Mouse (Mus musculus) brain, embryonic 14.5 days (tissue): ENCODE data around the gene Arhgap21.

ENCODE experiments used
- CTCF ChIP-seq: fragments of 200-500 bp; IDR thresholded peaks from 2 replicates; pipeline ENCODE4 v1.5.1; 2012; ENCODE audit warnings: inconsistent platforms, mild to moderate bottlenecking, moderate library complexity, borderline replicate concordance; ENCODE audit not compliant: insufficient read depth, insufficient read length; ENCODE audit errors: extremely low read depth
- POLR2A ChIP-seq: fragments of 200-500 bp; IDR thresholded peaks from 2 replicates; pipeline ENCODE4 v1.6.1; 2012; ENCODE audit warnings: mild to moderate bottlenecking, inconsistent platforms, borderline replicate concordance; ENCODE audit not compliant: poor library complexity, insufficient read depth, insufficient read length, severe bottlenecking; ENCODE audit errors: extremely low read depth

- no peak for TF ChIP-seq POLR2A
- TF ChIP-seq CTCF: no peak
Observed at GRCm38 (mm10) chr2:20991508-20991907, 22.8 kb upstream of the Arhgap21 start.
